Mouse (Mus musculus) 3T3-L1 (cell line): ENCODE data around the gene Tomm20.

Experiments
- DNase-seq: peaks from one replicate; pipeline ENCODE4 v3.0.0-alpha.2; 2015; ENCODE audit warnings: low read depth, low spot score

Tomm20 gene

DNA sequence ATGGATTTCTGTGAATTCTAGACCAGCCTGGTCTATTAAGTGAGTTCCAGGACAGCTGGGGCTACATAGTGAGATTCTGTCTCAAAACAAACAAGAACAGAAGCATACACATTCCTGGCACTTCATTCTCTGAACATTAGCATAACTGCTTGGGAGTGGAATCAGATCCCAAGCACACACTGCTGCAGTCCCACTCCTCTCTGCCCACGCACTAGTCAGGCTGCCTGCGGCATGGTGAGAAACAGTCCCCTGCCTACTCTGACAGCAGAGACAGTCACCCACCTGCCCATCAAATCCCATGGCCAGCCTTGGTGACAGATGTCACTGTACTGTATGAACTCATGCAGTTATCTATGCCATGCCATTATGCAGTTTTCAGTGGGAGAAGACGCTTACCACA lies 15.9 kb upstream of the Tomm20 start:
- DNase-seq: no peak

GRCm38 (mm10) chr8:126951900-126952636 lies 6.4 kb upstream of the Tomm20 start:
- no peak for DNase-seq

GRCm38 (mm10) chr8:126949527-126949926 lies 3.9 kb upstream of the Tomm20 start:
- DNase-seq: no peak

DNA sequence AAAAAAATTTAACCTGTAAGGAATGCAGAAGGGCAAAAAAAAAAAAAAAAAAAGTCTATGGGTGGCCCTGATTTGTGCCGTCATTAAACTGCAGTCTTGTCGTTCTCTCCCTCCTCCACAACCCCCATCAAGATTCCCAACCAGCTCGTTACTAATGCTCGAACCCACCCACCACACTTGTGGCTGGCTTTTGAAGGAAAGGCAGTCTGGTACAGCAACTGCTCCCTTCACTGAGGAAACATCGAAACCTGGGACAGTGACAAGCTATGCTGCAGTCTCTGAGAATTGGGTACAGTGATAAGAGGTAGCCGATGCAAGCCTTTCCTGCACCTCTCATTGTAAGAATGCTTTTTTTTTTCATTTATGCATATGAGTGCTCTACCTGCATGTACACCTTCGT lies 800 bp upstream of the Tomm20 start:
- DNase-seq: no peak

DNA sequence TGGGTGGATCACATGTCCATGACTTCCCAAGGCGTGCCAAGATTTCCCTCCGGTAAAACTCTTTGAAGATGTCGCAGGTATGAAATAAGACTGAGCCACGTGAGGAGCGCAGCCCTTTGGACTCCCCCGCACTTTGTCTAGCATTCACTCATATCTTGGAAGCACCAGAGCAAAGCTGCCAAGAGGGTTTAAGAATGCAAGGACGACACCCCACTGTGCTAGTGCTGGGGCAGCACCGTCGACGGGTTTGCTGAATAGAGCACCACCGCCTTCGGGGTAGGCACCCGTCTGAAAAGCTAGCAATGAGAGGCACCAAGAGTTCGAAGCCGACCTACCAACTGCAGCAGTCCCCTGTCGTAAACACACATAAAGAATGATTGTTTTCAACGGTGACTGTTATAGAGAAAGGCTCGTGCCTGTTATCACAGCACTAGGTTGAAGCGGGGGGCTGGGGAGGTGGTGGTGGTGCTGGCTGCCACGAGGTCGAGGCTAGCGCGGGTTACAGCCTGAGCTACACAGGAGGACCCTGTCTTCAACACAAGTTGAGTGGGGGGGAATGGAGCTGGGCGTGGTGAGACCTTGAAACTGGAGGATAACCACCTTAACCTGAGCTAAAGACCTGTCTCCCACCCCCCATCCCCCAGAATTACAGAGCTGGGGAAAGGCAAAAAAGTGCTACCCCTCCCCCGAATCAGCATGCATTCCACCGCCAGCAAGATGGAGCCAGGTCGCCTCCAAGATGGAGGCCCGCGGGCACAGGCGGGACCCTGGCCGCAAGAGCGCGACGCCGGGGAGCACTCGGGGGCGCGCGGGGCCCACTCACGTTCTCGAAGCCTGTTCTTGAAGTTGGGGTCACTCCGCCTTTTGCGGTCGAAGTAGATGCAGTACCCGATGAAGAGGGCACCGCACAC lies 608 bp downstream of the Tomm20 start:
- peak; percentile 39 for DNase-seq

GRCm38 (mm10) chr8:126943565-126943964 lies 2.1 kb downstream of the Tomm20 start:
- DNase-seq: no peak

GRCm38 (mm10) chr8:126937337-126937736 lies 8.3 kb downstream of the Tomm20 start:
- no peak for DNase-seq

GRCm38 (mm10) chr8:126935932-126936331 lies 9.7 kb downstream of the Tomm20 start:
- DNase-seq: no peak

DNA sequence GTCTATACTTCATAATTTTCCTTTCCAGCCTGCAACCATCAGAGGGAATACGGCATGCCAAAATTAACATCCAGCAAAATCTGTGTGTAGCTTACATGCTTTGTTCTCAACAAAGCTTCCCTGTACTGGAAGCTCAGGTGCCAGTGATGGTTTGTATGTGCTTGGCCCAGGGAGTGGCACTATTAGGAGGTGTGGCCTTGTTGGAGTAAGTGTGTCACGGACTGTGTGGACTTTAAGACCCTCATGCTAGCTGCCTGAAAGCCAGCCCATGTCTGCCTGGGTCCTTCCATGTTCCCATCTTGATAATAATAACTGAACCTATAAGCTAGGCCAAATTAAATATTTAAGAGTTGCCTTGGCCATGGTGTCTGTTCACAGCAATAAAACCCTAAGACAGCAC lies 10.3 kb downstream of the Tomm20 start:
- DNase-seq: no peak

DNA sequence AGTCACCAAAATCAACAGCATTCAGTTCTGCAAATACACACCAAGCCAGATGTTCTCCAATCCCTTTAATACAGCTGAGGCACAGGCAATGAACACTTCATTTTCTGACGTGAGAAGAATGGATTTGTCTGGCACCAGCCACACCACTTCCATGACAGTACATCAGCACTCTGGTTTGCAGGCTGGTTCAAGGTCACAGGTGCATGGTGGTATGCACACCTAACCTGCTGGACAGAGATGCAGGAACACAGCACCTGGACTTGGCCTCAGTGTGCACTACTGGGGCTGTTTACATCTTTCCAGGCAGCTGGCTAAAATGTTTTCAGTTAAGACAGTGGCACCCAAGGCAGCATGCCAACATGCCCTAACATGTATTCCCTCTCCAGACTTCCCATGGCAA lies 13.0 kb downstream of the Tomm20 start:
- no peak for DNase-seq

DNA sequence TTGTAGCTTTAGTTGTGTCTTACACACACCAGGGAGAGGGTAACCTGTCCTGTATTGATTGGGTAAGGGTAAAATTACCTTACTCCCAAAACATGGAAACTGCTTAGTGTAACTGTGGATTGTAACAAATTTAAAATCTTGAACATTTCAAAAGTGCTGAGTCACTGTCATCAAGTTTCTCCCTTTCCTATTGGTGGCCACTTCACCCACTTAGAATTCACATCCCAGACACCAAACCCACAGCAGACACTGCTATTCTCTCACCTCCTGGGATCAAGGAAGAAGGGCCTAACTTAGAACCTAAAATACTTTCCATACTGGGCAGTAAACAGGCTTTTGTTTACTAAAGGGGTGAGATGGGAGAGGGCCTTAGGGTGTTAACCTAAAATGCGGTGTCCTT lies 13.4 kb downstream of the Tomm20 start:
- peak; percentile 46 for DNase-seq

DNA sequence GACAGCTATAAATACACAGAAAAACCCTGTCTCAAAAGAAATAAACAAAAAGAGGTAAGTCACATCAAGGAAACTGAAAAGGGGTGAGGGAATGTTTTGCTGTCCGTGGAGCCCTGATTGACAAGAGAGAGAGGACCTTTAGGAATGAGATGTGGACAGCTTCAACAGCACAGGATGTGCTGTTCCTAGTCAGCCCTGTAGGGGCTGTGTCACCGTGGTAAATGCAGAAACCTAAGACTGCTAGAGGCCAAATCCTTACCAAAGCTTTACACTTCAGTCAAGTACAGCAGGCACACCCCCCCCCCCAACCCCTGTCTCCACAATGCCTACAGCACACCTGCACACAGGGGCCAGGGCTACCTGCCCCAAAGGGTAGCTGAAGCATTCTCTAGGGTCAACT lies 13.9 kb downstream of the Tomm20 start:
- peak; percentile 65 for DNase-seq

GRCm38 (mm10) chr8:126929607-126930161 lies 16.0 kb downstream of the Tomm20 start:
- DNase-seq: peak; percentile 86

DNA sequence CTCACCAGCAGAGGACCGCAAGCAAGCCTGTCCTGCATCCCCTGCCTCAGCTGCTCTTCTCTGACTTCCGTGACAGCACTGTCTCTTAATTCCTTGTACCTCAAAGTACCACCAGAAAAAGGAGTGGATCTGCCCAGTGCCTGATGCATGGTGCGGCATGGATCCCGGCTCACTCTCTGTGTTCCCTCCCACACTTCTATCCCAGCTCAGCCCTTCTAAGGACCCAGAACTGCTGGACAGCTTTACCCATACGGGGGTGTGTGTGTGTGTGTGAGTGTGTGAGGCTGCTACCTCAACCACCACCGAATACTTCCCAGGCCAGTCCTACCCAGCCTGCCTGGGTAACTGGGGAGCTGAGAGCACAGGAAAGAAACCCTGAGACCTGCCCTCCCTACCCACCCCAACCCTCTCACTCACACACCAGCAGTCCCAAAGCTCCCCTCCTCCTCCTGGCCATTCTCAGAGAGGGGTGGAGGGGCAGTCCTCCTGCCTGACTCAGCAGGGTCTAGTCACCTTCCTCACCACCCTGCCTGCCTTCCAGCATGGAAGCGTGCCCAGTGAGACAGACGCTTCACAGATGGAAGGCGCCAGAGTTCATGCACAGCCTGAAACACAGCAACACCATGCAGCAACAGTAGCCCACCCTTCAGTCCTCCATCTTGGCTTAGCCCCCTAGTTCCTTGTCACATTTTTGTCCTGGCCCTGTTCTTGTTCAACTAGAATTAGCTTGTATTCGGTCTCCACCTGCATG lies 16.7 kb downstream of the Tomm20 start:
- DNase-seq: peak; percentile 64

DNA sequence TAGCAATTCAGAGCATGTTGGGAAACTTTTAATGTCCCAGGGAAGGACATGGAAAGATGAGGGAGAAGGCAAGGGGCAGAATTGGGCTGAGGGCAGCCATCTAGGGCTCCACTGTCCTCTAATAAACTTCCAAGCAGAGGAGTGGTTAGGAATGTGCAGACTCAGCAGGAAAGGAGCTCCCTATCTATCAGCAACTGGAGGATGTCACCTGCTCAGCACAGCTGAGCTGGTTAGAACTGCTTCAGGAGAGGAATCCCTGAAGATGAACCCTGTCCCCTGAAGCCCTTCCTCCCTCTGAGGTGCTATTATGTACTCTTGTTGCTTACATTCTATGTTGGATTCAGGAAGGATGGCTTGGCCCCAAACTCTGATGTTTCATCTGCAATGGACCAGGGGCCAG lies 17.6 kb downstream of the Tomm20 start:
- no peak for DNase-seq

- DNase-seq: peak; percentile 53
These were observed 18.6 kb downstream of the Tomm20 start for GRCm38 (mm10) chr8:126927058-126927457.

- no peak for DNase-seq
These were observed 22.7 kb downstream of the Tomm20 start for GRCm38 (mm10) chr8:126922981-126923380.

DNA sequence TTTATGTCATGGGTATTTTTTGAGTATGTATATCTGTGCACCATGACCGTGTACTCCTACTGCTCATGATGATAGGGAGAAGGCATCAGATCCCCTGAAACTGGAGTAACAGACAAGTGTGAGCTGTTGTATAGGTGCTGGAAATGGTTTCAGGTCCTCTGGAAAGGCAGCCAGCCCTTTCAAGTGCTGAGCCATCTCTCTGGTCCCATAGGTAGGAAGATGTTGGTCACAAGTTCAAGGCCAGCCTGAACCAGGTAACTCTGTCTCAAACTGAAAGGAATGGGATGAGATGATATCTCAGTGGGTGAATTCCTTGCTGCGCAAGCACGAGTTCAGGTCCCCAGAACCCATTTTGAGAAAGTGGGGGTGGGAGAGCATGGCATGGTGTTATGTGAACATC lies 24.2 kb downstream of the Tomm20 start:
- no peak for DNase-seq

DNA sequence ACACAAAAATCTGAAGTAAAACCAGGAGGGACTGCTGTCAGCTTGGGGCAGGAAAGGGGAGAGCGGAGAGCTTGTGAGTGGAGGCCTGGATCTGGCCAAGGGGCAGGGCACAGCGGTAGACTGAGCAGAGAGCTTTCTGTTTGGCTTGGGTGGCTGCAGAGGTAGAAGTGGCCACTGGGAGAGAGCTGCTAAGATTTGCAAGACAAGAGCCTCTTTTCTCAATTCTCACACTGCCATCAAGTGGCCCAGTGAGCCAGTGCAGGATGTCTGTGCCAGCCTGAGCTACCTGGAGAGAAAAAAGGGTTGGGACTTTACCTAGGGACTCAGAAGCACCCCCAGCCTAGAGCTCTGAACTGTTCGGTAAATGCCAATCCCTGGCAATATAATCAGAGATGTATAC lies 24.8 kb downstream of the Tomm20 start:
- peak; percentile 85 for DNase-seq

DNA sequence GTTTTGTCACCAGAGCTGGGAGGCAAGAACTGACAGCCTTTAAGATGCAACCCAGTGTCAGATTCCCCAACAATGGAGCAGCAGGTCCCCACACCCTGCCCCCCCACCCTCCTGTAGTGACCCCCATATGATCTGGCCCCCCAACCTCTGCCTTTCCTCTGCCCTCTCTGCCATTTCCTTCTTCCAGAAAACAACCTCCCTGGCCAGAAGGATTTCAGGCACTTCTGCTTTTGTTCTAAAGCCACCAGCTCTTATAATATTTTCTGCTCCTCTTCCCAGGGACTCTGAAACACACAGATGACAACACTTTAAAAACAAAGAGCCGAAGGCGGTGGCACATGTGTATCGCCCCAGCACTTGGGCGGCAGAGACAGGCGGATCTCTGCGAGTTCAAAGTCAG lies 25.3 kb downstream of the Tomm20 start:
- no peak for DNase-seq

- no peak for DNase-seq
These were observed 25.9 kb downstream of the Tomm20 start for GRCm38 (mm10) chr8:126919703-126920102.

DNA sequence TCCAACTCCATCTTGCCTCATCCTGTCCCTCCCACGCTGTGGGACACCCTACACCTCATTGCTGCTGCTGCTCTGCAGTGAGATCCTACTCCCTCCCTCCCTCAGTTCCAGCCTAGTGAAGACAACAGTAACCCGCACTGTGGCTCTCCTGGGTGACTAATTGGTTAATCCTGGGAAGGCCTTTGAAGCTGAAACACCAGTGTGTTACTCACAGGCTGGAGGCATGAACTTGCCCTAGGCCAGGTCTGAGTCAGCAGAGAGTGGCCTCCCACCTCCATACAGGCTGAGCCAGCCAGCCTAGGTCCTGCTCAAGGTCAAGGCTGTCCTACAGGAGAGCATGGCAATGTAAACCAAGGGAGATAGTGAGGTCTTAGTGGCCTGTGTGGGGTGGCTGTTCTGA lies 26.4 kb downstream of the Tomm20 start:
- peak; percentile 83 for DNase-seq
